Mouse (Mus musculus): Measurements from ENCODE around the gene Gm49711.

- TF ChIP-seq CTCF (conservative IDR thresholded peaks at IDR 0.05 in 1 of 2, IDR thresholded peaks at IDR 0.05 in 1 of 2; ENCODE audit: low read depth in 2 of 2, low read length in 2 of 2) (no peak), TBP (conservative IDR thresholded peaks at IDR 0.05; ENCODE audit: low read depth, low read length) (no peak), JUND (conservative IDR thresholded peaks at IDR 0.05; ENCODE audit: low read depth, low read length) (no peak), CHD2 (IDR thresholded peaks at IDR 0.05; ENCODE audit: low read length) (no peak), USF2 (conservative IDR thresholded peaks at IDR 0.05; ENCODE audit: low read depth, low read length) (no peak)
Measured at GRCm38 (mm10) chr16:92235222-92235621, 177.1 kb downstream of the Gm49711 start.
